Mouse (Mus musculus): ENCODE measurements around the gene Coa7.
A peak's percentile ranks its signal among the peaks of the same experiment; 100 is the strongest.
"Not testable (repeated sequence)": the region's sequence is repeated elsewhere in the genome, so short reads cannot be mapped to it uniquely, and the experiment has no call there.

Gene Coa7

DNA sequence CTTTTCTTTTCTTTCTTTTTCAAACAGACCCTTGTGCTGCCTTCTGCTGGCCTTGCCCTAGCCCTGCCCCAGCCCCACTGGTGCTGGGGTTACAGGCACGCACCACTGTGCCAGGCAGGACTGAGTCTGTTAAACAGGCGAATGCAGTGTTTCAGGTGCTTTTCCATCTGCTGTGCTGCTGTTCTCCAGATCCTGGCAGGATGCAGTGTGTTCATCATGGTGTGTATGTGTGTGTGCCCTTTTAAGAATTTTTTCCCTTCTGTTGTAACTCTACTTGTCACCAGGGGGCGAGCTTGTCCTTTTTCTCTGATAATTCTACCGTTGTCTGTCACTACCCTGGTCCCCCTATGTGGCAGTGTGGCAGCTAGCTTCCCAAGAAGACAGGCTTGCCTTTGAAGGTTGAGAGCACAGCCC, 11.3 kb downstream of the Coa7 start:
- peak; percentile 37 to 51 for DNase-seq (ENCODE audit: low spot score in 2 of 2)

DNA sequence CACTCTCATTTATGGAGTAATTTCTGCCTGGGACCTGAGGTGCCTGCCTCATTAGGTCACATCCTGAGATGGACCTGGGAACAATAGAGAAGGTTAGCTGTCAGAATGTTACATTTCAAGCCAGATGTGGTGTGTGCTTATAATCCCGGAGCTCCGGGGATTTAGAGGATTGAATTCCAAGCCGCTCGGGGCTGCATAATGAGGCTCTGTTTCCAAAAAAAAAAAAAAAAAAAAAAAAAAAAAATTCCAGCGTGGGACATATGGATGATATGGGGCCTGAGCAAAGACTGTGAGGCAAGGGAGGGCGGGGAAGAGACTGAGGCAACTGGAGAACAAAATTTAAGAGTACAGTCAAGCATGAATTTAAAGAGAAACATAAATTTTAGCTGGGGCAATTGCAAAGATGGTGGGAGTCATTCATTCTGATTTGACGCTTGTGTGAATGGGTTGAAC, 16.7 kb downstream of the Coa7 start:
- DNase-seq (ENCODE audit: low spot score in 2 of 2) = no peak

DNA sequence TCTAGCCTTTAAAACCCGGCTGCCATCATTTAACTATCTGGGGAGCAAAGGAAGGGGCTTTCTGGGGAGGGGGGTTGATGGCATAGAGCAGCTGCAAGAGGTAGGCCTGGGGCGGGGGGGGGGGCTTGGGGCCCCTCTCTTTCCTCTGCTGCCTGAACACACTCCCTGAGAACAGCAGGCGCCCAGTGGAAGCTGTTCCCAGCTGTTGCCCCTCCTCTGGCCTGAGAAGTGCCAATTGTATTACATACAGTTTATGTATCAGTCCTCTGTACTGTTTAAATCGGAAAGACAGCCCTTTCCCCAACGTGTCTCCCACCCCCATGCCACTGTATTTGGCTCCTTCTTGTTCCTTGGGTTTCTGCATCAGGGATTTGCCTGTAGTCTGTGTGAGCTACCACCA, 17.9 kb downstream of the Coa7 start:
- DNase-seq (ENCODE audit: low spot score in 2 of 2) = no peak

DNA sequence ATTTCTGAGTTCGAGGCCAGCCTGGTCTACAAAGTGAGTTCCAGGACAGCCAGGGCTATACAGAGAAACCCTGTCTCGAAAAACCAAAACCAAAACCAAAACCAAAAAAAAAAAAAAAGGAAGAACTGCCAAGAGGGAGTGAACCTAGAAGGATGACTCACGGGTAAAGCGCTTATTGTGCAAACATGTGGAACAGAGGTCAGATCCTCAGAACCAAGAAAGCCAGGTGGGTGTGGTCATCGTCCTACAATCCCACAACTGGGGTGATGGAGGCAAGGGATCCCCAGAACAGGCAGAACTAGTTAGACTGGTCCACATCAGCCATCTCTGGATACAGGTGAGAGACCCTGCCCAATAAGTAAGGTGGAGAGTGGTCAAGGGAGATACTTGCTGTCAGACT, 19.2 kb downstream of the Coa7 start:
- DNase-seq (ENCODE audit: low spot score in 2 of 2) = no peak

DNA sequence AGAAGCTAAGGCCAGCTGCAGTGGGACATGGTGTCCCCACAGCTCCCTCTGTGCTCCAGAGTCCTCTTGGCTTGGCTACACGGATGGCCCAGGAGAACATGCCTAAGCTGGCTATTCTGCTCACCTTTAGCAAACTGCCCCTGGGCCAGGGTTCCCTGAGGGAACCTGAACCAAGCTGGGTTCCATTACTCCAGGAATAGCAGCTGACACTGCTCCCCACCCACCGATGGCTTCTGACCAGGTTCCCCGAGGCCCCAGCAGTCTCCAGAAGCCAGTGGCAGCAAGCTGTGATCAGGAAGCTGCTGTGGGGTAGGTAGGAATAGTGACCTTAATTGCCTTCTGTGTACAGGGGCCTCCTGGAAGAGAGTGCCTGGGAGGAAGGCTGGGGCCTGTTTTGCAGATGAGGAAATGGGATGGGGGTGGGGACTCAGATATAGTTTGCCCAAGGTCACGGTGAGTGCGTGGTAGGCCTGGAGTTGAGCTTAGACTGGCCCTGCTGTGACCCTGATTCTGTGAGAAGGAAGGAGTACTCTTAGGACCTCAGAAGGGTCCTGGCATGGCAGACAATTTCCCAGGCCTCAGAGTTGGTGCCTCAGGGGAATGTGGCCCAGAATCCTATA, 20.4 kb downstream of the Coa7 start:
- no peak for DNase-seq (ENCODE audit: low spot score in 2 of 2)

DNA sequence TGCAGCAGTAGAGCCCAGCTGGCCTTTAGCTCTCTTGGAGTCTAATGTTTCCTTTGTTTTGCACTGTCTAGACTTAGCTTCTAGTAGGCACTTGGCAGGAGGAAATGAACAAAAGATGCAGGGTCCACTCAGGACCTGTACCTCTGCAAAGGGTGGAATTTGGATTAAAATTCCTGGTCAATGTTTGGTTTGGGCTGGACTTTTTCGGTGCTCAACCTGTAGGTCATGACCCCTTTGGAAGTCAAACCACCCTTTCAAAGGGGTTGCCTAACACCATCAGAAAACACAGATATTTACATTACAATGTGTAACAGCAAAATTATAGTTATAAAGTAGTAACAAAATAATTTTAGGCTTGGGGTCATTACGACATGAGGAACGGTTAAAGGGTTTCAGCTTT, 21.1 kb downstream of the Coa7 start:
- no peak for DNase-seq (ENCODE audit: low spot score in 2 of 2)

DNA sequence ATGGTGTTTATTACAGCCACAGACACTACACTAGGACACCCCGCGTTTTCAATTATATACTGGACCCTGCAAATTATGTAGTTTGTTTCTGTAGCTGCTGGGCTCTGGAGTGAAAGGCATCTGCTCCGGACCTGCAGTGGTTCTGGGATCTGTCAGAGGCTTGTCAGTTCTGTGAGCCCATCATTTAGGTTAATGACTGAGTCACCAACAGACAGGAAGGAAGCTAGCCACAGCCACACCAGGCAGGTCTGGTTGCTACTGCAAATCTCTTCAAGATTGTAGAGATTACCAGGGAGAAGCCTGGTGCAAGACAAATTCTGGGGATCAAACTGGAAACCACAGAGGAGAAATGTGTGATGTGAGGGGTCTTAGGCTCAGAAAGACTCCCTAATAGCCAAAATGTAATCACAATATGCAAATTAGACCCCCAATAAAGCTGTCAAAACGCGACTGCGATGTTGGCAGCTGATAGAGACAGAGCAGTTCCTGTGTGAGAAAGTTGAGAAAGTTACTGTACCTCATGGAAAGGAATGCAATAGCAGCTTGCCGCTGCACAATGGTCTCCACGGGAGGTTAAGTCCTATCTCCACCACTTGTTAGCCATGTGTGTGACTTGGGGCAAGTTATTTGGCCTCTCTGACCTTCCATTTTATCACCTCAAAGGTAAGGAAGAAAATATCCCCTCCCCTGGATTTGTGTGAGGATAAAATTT, 22.1 kb downstream of the Coa7 start:
- no peak for DNase-seq (ENCODE audit: low spot score in 2 of 2)

DNA sequence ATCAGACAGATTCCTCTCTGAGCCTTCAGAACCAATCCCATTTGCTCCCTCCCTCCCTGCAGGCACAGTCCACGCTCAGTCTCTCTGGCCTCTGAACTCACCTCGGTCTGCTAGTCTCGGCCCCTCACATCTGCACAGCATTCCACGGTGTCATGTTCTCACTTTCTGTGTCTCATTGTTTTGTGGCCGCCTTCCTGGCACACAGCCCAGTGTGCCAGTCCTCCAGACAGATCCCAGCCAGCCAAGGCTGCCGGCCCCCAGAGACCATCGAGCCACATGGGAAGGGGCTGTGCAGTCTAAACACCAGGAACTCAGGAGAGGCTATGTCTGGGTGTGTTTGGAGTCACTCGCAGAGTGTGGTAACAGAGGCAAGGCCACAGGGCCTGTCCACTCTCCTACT, 22.9 kb downstream of the Coa7 start:
- no peak for DNase-seq (ENCODE audit: low spot score in 2 of 2)

DNA sequence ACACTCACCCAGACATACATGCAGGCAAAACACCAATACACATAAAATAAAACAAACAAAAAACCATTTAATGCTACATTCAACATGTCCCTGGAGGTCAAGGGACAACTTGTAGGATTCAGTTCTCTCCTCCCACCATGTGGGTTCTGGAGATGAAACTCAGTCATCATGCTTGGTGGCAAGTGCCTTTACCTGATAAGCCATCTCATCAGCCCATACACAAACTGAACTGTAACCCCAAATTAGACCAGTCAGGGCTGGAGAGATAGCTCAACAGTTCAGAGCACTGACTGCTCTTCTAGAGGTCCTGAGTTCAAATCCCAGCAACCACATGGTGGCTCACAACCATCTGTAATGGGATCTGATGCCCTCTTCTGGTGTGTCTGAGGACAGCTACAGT, 25.7 kb downstream of the Coa7 start:
- not testable (repeated sequence) for DNase-seq (ENCODE audit: low spot score in 2 of 2)

DNA sequence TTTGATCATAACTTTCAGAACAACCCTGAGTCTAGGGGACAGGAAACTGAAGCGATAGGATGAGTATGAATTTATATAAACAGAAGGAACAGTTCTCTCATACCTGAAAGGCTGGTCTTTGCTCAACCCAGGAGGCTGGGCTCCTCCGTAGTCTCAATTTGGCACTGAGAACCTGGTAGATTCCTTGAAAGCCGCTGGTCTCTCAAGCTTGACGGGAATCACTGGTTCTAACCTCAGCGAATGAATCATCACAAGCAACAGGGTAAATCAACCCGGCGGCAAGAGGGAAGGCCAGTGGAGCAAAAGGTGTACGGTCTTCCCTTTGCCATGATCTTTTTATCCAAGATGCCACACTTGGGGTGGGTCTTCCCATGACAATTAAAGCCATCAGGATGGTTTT, 29.5 kb downstream of the Coa7 start:
- no peak for DNase-seq (ENCODE audit: low spot score in 2 of 2)

DNA sequence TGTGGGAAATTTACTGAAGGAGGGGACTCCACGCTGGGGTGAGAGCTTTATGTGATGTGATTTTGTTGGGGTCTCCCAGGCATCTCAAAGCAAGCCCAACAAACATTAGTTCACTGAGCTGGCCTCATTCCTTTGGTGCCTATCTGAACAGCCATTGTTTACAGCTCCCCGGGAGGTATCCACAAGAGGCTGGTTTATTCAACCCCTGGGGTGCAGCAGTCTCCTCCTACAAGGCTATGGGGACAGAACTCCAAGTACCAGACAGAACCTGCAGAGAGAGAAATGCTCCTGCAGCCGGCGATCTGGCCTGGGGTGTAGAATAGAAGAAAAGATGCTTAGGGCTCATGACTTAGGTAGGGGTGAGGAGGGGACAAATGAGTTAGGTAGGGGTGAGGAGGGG, 30.6 kb downstream of the Coa7 start:
- no peak for DNase-seq (ENCODE audit: low spot score in 2 of 2)

DNA sequence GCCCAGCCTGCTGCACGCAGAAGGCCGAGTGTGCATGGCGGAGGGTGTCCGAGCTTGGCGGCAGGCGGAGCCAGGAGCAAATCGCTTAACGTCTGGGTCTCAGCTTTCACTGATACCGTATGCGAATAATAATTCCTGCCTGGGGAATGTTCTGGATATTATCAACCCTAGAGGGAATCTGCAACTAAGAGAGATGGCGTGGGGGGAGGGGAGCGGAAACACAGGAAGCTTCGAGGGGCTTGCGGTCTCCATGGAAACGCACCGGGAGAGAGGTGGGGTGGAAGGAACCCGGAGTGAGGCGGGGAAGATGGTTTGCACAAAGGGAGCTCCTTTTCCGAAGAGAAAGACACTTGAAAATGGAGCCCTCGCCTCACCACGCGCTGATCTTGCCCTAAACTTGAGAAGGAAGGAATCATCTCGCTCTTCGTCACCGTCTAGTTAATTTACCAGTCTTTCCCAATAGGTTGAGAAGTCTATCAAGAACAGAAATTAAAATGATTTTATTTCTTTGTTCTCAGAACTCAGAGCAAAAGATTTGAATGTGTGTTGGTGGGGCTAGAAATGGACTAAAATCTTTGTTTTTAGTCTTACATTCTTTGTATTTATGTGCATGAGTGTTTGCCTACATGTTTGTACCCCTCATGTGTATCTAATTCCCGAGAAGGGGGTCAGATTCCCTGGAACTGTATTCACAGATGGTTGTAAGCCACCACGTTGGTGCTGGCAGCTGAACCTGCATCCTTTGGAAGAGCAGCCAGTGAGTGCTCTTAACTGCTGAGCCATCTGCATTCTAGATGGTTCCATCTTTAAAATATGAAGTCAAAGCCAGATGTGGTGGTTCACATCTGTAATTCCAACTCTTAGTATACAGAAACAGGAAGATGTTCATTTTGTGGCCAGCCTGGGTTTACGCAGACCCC, 32.5 kb downstream of the Coa7 start:
- DNase-seq (ENCODE audit: low spot score in 2 of 2) = peak; percentile 65 to 73

DNA sequence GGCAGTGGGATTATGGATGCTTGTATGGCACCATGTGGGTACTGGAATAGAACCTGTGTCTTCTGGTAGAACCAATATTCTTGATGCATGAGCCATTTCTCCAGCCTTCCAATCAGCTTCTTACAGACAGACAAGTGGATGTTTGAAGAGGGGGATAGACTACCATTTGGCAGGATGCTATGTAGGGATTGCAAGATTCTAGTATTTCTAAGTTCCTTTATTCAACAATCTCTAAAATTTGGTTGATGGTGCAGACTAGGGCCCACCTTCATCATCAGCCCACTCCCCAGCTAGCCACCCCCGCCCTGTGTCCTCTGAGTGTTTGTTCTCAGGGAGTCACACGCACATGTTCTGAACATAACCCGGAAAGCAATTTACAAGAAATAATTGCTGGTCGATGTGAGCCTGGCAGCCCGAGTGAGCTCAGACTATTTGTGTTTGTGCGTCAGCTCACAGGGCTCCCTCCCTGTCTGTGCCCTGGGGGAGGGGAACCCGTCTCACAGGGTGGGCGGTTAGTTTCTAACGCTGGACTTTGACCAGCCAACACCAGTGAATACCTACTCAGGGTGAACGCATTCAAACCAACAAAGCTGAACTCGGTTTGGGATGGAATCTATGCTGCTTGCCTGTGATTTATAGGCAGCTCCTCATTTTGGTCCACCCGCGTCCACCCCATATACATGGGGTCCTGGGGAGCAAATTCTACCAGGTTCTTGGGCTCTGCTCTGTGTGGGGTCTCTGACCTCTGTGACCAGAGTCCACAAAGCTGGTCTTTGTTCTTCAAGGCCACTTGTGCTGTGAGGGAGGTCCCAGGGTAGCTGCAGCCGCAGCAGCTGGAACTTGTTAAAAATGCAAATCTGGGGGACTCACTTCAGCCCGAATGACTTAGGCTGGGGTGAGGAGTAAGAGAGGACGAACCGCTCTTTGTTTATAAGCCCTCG, 34.7 kb downstream of the Coa7 start:
- no peak for DNase-seq (ENCODE audit: low spot score in 2 of 2)

DNA sequence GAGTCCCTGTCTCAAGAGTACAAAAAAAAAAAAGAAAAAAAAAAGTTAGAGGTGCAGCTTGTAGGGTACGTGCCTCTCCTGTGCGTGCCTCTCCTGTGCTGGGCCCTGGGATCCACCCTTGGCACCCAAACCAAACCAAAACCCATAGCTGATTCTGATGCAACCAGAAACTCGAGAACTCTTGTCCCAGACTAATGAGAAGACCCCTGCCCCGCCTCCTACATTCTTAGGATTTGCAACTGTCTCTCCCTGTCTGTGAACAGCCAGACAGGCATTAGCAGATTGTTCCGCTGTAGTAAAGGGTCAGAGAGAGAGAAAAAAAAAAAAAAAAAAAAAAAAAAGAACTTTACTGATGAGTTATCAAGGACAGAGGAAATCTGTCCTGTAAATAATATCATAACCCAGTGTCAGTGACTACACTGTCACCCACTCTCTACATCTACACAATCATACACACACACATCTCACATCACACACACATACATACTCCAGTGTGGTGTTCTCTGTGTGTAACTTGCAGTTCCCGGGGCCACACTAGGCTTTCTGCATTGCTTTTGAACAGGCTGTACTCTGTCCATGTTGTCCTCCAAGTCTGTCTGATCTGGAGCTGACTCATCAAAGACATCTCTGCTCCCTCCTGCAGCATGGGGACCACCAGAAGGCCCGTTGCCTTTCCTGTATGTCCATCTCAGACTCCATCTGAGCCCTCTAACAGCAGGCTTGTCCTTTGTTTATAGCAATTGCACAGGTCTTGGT, 35.6 kb downstream of the Coa7 start:
- no peak for DNase-seq (ENCODE audit: low spot score in 2 of 2)

DNA sequence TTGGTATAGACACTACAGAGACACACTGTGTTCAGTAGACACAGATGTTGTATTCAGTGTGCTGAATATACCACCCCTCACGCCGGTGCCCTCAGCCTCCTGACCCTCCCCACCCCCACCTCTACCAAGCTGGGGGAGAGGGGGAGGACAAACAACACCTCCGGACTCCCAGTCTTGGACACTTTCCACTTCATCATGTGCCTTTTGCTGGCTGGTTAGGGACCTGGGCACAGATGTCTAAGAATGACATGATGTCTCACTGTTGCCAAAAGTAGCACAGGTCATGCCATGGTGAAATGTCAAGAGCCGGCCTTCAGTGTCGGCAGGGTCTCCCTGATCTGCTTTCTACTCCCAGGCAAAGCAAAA, 36.2 kb downstream of the Coa7 start:
- DNase-seq (ENCODE audit: low spot score in 2 of 2) = no peak

DNA sequence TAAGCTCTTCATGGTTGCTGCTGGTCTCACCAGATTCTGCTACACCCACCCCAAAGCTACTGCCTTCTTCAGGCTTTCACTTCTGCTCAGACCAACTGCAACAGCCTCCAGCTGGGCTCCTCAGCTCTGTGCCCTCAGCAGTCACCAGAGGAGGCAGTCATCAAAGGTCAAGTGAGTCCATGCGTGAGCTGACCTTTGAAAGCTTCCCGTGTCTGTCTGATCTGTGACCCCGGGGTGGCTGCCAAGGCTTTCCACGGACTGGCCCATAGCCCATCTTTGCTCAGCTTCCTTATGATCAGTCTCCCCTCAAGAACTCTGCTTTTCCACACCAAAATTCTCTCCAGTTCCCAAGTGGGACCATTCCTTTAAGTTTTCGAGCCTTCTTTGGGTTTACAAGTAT, 41.3 kb downstream of the Coa7 start:
- DNase-seq (ENCODE audit: low spot score in 2 of 2) = no peak

DNA sequence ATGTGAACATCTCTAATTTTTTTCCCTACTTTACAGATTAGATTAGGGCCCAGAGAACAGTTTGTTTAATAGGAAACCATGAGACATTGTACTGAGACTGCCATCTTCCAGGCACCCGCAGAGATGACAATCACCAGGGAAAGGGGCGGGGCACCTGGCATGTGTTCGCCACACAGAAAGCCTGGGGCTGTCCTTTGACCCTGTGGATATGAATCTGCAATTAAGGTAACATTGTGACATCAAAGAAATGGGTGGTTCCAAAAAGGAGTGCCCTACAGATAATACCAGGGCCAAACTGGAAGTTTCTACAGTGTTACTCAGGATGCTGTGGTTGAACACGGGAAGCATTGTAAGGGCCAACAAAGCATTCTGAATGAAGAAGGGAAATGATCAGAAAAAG, 42.5 kb downstream of the Coa7 start:
- DNase-seq (ENCODE audit: low spot score in 2 of 2) = no peak

DNA sequence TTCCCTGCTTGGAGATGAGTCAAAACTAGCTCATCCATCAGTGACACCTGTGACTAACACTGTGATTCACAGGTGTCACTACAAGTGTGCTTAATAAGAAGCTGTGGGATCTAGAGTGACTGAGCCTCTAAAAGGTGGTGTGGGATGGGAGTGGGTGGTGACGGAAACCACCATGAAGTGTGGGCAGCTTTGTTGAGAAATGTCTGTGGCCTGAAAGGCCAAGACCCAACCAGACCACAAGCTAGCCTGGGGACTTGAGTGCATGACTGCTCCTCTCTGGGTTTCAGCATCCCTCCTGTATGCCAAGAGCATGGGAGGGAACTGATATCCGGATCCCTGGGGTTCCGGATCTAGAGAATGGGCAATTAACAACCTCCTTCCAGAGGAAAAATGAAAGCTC, 43.5 kb downstream of the Coa7 start:
- no peak for DNase-seq (ENCODE audit: low spot score in 2 of 2)

DNA sequence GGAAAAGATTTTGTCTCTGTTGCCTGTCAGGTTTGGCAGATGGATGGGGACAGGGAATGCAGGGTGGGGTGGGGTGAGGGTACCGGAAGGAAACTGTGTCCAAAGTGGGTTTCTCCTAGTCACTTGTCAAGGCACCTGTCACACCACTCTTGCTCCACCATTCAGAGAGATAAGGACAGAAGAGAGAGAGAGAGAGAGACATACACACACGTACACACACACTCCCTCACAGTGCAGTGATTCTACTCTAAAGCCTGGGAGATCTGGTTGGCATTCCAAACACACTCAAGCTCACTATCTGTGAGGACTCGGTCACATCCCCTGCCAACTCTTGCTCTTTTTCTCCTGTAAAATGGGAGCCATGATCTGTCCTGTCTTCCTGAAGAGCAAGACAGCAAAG, 44.2 kb downstream of the Coa7 start:
- no peak for DNase-seq (ENCODE audit: low spot score in 2 of 2)

DNA sequence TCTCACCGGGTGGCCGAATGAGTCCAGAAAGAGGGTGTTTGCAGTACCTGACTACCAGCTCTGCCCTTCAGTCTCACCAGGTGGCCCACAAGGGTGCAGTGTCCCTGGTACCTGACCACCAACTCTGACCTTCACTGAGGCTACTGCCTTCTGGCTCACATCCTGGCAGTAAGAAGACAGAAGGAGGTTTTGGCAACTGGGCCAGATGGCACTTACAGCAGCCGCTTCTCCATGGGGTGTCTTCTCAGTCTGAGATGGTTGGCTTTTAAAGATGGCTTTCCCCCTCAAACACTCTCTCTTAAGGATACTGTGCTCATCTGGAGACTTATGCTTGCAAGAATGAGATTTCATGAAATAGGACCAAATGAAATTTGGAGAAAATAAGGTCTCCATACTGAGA, 51.5 kb downstream of the Coa7 start:
- no peak for DNase-seq (ENCODE audit: low spot score in 2 of 2)

DNA sequence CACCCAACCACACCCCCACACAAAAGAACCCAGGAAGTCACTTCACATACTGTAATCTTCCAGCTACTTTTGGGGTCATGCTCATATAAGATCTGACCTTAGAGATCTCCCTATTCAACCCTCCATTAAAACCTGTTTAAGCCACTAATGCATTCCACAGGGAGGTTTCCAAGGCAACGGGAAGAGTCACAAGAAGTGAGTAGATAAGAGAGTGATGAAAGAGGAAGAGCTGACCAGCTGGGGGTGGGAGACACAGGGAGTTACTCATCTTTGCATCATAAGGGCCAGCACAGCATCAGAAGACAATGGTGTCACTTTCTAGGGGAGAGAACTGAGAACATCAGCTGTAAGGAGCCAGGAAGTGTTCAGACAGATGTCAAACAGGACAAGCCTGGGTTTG, 52.2 kb downstream of the Coa7 start:
- no peak for DNase-seq (ENCODE audit: low spot score in 2 of 2)

Data from frontal cortex, postnatal 14 days (tissue).